Mouse (Mus musculus): ENCODE results near the gene Max. TPM values are rescaled to one million over a fixed set of nuclear protein-coding genes. Genes with fewer than 3 reads are reported as not detected.

Gene Max
- total and polyA plus RNA-seq, 3 experiments: 48.2 to 356 (median 164) TPM

DNA sequence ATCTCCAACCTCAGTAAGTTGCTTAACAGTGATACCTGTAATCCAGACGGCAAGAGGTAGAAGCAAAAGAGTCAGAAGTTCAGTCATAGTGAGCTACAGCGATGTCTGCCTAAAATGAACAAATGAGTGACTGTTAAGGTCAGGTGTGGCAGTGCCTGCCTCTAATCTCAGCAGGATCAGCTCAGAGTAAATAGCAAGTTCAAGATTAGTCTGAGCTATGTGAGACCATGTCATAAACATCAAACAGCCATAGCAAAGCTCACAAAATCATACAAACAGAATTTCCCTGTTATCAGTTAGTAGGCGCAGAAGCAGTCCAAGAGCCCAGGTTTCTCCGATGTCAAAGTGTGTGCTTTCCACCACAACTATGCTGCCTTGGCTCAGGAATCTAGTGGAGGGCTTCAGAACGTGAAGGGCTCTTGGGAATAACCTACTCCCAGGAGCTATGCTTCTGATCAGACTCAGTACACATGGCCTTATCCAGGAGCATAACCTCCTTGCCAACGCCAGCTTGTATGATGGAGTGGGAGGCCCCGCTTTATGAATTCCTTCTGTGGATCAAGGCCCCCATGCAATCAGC, 9.7 kb upstream of the Max start:
- TF ChIP-seq MAZ (IDR thresholded peaks at IDR 0.05; ENCODE audit: low read depth, low read length): no peak
- no peak for TF ChIP-seq TBP (IDR thresholded peaks at IDR 0.05; ENCODE audit: low read depth, low read length)
- TF ChIP-seq MEF2A (IDR thresholded peaks at IDR 0.05; ENCODE audit: extremely low read depth, insufficient replicate concordance, low read depth, low read length, poor library complexity, severe bottlenecking): no peak
- no peak for TF ChIP-seq ZKSCAN1 (IDR thresholded peaks at IDR 0.05; ENCODE audit: low read depth, low read length)
- TF ChIP-seq POLR2A (IDR thresholded peaks at IDR 0.05; ENCODE audit: control insufficient read depth in 1 of 2, insufficient read depth in 1 of 2, low read depth in 1 of 2, low read length in 2 of 2, poor library complexity in 1 of 2): no peak
- no peak for TF ChIP-seq MYB (IDR thresholded peaks at IDR 0.05; ENCODE audit: low read depth, low read length)
- no peak for TF ChIP-seq KAT2A (conservative IDR thresholded peaks at IDR 0.05; ENCODE audit: low read depth, low read length)
- DNase-seq (ENCODE audit: low read depth, low spot score): no peak
- Histone ChIP-seq H3K9ac (ENCODE audit: control insufficient read depth, low read depth, low read length, poor library complexity, severe bottlenecking) (no peak overlapping the region), H3K27me3 (ENCODE audit: control insufficient read depth in 1 of 2, insufficient read depth in 2 of 2, low read length in 2 of 2) (no peaks in the 10 kb centered on the region), H3K79me2 (ENCODE audit: control insufficient read depth, insufficient read depth, low read length, poor library complexity) (no peaks in the 10 kb centered on the region), H3K27ac (ENCODE audit: control insufficient read depth, low read depth, low read length) (no peak overlapping the region), H3K9me3 (replicated peaks; ENCODE audit: insufficient read depth, low read length) (no peaks in the 10 kb centered on the region), H3K4me3 (ENCODE audit: control insufficient read depth in 1 of 2, insufficient read depth in 1 of 2, low read depth in 2 of 2, low read length in 2 of 2) (no peak overlapping the region), H3K4me1 (ENCODE audit: control insufficient read depth in 1 of 2, insufficient read depth in 2 of 2, low read length in 2 of 2) (no peaks in the 10 kb centered on the region), H3K36me3 (ENCODE audit: control insufficient read depth in 1 of 2, insufficient read depth in 2 of 2, low read length in 2 of 2) (no peaks in the 10 kb centered on the region)

DNA sequence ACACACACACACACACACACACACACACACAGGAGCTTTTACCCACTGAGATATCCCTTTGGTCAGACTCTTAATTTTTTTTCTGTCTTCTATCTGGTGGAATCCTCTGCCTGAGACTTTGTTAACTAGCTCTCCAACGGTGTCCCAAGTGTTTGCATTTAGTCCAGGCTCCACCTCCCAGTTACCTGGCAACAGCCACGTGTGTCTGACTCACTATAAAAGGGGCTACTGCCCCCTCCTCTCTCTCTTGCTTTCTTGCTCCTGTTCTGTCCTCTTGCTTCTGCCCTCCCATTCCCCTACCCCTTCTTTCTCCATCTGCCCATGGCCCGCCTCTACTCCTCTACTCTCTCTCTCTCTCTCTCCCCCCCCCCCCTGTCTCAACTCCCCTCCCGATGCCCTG, 3.9 kb upstream of the Max start:
- H3K27me3 ChIP-seq (ENCODE audit: control insufficient read depth in 1 of 2, insufficient read depth in 2 of 2, low read length in 2 of 2): no peaks in the 10 kb centered on the region
- no peak overlapping the region for H3K9ac ChIP-seq (ENCODE audit: control insufficient read depth, low read depth, low read length, poor library complexity, severe bottlenecking)
- no peak for TF ChIP-seq UBTF (IDR thresholded peaks at IDR 0.05; ENCODE audit: borderline replicate concordance, insufficient read depth, low read depth, low read length)
- TF ChIP-seq USF2 (IDR thresholded peaks at IDR 0.05; ENCODE audit: borderline replicate concordance in 1 of 2, insufficient read depth in 1 of 2, low read depth in 1 of 2, low read length in 2 of 2): no peak
- TF ChIP-seq HCFC1 (IDR thresholded peaks at IDR 0.05; ENCODE audit: low read depth, low read length): no peak
- no peak for TF ChIP-seq RAD21 (IDR thresholded peaks at IDR 0.05; ENCODE audit: low read depth, low read length)
- TF ChIP-seq EP300 (IDR thresholded peaks at IDR 0.05; ENCODE audit: low read depth in 1 of 2, low read length in 2 of 2): no peak
- no peak for TF ChIP-seq POLR2AphosphoS2 (IDR thresholded peaks at IDR 0.05; ENCODE audit: low read length)
- TF ChIP-seq MEF2A (IDR thresholded peaks at IDR 0.05; ENCODE audit: extremely low read depth, insufficient replicate concordance, low read depth, low read length, poor library complexity, severe bottlenecking): no peak
- no peak for TF ChIP-seq POLR2AphosphoS5 (IDR thresholded peaks at IDR 0.05; ENCODE audit: borderline replicate concordance, low read depth, low read length)
- TF ChIP-seq JUND (IDR thresholded peaks at IDR 0.05; ENCODE audit: low read depth, low read length): no peak
- H3K27ac ChIP-seq (ENCODE audit: control insufficient read depth, low read depth, low read length): no peak overlapping the region
- DNase-seq (ENCODE audit: low read depth, low spot score): no peak
- H3K4me1 ChIP-seq (ENCODE audit: control insufficient read depth in 1 of 2, insufficient read depth in 2 of 2, low read length in 2 of 2): peaks cover 0 to under 1% of the 10 kb centered on the region in 2 experiments; a peak in 1 of 4 replicates
- peaks cover 11% of the 10 kb centered on the region for H3K79me2 ChIP-seq (ENCODE audit: control insufficient read depth, insufficient read depth, low read length, poor library complexity)
- H3K4me3 ChIP-seq (ENCODE audit: control insufficient read depth in 1 of 2, insufficient read depth in 1 of 2, low read depth in 2 of 2, low read length in 2 of 2): no peak overlapping the region
- no peaks in the 10 kb centered on the region for H3K9me3 ChIP-seq (replicated peaks; ENCODE audit: insufficient read depth, low read length)
- peaks cover 0 to under 1% of the 10 kb centered on the region in 2 experiments; a peak in 1 of 4 replicates for H3K36me3 ChIP-seq (ENCODE audit: control insufficient read depth in 1 of 2, insufficient read depth in 2 of 2, low read length in 2 of 2)

All from MEL (cell line).